Mouse (Mus musculus): ENCODE measurements at regions not wholly inside any gene's neighbourhood (a gene's known extent, or its start where the extent isn't known, plus 50 kb on each side); places are given as distances from the start of the nearest gene placed in this dataset.

DNA sequence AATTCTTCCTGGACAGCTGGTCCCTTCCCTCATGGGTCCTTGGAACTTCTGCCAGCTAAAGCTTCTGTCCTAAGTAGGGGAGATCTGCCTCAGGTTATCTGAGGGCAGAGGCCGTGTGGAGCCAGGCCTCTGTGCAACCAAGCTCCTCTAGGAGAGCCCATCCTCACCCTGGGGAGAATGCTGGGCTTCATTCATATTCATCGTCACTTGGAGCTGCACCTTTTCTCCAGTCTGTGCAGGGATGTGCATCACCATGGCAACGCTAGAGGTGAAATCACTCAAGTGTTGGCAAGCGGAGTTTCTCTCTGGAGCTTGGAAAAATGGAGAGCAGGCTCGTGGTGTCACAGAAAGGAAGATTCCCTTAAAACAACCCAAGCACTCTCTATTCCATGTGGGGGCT is 155.5 kb upstream of the Ppp2r3a start:
- Histone ChIP-seq H3K4me3 (ENCODE audit: control insufficient read depth, insufficient read depth, low read length) (no peak overlapping the region), H3K4me1 (replicated peaks; ENCODE audit: control insufficient read depth, insufficient read depth, low read length) (no peaks in the 10 kb centered on the region), H3K27ac (ENCODE audit: control insufficient read depth, insufficient read depth, low read length) (no peak overlapping the region), H3K36me3 (ENCODE audit: control insufficient read depth, insufficient read depth, low read length) (no peaks in the 10 kb centered on the region), H3K27me3 (ENCODE audit: control insufficient read depth, insufficient read depth, low read length) (no peaks in the 10 kb centered on the region)
- WGBS: 92% methylated on average over 5 of the region's 5 CpGs
- TF ChIP-seq CTCF (IDR thresholded peaks at IDR 0.05; ENCODE audit: borderline replicate concordance, control insufficient read depth, extremely low read depth, insufficient read depth, low read length, poor library complexity): no peak
- TF ChIP-seq POLR2A (IDR thresholded peaks at IDR 0.05; ENCODE audit: control insufficient read depth, extremely low read depth, insufficient read depth, low read length, poor library complexity): no peak
- no peak for DNase-seq

DNA sequence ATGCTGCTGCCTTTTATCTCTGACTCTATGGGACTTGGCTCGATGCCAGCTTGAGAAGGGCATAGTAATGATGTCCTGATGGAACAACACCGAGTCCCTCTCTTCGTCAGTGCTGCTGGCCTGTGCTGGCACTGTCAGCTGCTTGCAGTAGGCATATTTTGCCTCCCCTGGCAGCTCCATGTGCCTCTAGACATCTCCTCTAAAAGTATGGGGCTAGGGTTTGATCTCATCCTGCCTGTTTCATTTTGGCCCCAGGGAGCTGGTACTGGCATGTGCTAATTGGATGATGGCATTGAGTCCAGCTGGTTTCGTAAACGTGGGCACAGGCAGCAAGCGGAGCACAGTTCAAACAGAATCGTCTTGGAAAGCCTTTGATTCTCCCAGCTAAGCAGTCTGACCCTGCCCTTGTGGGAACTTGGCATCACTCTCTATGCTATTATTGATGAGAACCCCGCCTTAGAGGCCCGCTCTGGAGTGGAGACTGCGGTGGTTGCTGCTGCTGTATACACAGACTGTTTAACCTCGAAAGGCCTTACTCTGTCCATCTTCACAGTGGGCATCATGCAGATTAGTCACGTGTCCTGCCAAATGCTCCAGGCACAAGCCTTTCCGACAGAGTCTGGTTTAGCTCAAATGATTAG is 153.0 kb upstream of the Ppp2r3a start:
- Histone ChIP-seq H3K27me3 (ENCODE audit: control insufficient read depth, insufficient read depth, low read length) (no peaks in the 10 kb centered on the region), H3K4me3 (ENCODE audit: control insufficient read depth, insufficient read depth, low read length) (no peak overlapping the region), H3K4me1 (replicated peaks; ENCODE audit: control insufficient read depth, insufficient read depth, low read length) (no peaks in the 10 kb centered on the region), H3K36me3 (ENCODE audit: control insufficient read depth, insufficient read depth, low read length) (no peaks in the 10 kb centered on the region), H3K27ac (ENCODE audit: control insufficient read depth, insufficient read depth, low read length) (no peak overlapping the region)
- DNase-seq: no peak
- 81% methylated on average over 13 of the region's 13 CpGs for WGBS
- TF ChIP-seq CTCF (IDR thresholded peaks at IDR 0.05; ENCODE audit: borderline replicate concordance, control insufficient read depth, extremely low read depth, insufficient read depth, low read length, poor library complexity) (no peak), POLR2A (IDR thresholded peaks at IDR 0.05; ENCODE audit: control insufficient read depth, extremely low read depth, insufficient read depth, low read length, poor library complexity) (no peak)

DNA sequence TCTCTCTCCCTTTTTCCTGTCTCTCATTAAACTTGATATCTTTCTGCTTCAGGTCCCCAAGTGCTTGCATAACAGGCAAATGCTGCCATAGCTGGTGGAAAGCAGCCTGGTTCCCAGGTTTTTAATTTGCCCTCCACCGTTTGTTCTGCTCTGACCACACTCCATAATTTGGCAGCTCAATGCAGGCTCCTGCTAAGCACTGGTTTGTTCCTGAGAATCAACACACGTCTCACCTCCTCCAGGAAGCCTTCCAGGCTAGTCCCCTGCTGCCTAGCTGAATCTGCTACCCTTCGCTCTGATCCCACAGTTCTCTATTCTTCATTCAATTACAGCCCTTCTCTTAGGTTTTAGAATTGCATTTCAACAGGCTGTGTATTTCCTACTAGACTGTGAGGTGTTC is 152.4 kb upstream of the Ppp2r3a start:
- H3K4me3 ChIP-seq (ENCODE audit: control insufficient read depth, insufficient read depth, low read length): no peak overlapping the region
- TF ChIP-seq POLR2A (IDR thresholded peaks at IDR 0.05; ENCODE audit: control insufficient read depth, extremely low read depth, insufficient read depth, low read length, poor library complexity) (no peak), CTCF (IDR thresholded peaks at IDR 0.05; ENCODE audit: borderline replicate concordance, control insufficient read depth, extremely low read depth, insufficient read depth, low read length, poor library complexity) (no peak)
- H3K36me3 ChIP-seq (ENCODE audit: control insufficient read depth, insufficient read depth, low read length): no peaks in the 10 kb centered on the region
- DNase-seq: no peak
- H3K27me3 ChIP-seq (ENCODE audit: control insufficient read depth, insufficient read depth, low read length): no peaks in the 10 kb centered on the region
- no peak overlapping the region for H3K27ac ChIP-seq (ENCODE audit: control insufficient read depth, insufficient read depth, low read length)
- no peaks in the 10 kb centered on the region for H3K4me1 ChIP-seq (replicated peaks; ENCODE audit: control insufficient read depth, insufficient read depth, low read length)
- WGBS: 79% methylated on average over 3 of the region's 3 CpGs

DNA sequence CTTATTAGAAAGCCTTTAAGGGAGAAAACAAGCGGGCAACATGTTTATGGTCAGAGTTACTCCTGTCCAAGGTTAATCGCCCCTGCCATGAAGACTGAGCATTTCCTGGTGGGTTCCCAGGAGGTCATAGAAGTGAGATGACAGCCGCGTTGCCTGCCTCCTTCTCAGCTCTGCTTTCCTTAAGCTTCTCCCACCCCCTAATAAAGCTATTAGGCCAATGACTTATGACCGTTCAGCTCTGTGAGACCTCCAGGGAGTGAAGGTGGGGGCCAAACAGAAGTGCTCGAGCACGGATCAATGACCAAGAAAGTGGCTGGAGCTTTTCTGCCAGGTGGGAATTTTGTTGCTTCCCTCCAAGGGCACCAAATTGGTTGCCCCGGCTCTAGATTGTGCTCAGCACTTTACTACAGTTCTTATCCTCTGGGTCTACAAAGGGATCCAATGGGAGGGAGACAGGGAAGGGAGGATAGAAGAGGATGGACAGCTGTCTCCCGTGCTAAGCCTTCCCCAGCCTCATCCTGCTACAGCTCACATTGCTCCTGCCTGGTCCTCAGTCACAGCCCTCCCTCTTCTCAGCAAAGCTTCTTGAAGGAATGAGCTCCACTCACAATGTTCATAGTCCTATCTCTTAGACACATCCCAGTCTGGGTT is 151.1 kb upstream of the Ppp2r3a start:
- 61% methylated on average over 9 of the region's 9 CpGs for WGBS
- no peak for DNase-seq
- Histone ChIP-seq H3K36me3 (ENCODE audit: control insufficient read depth, insufficient read depth, low read length) (no peaks in the 10 kb centered on the region), H3K4me1 (replicated peaks; ENCODE audit: control insufficient read depth, insufficient read depth, low read length) (no peaks in the 10 kb centered on the region), H3K27ac (ENCODE audit: control insufficient read depth, insufficient read depth, low read length) (no peak overlapping the region), H3K27me3 (ENCODE audit: control insufficient read depth, insufficient read depth, low read length) (no peaks in the 10 kb centered on the region), H3K4me3 (ENCODE audit: control insufficient read depth, insufficient read depth, low read length) (no peak overlapping the region)
- TF ChIP-seq CTCF (IDR thresholded peaks at IDR 0.05; ENCODE audit: borderline replicate concordance, control insufficient read depth, extremely low read depth, insufficient read depth, low read length, poor library complexity) (no peak), POLR2A (IDR thresholded peaks at IDR 0.05; ENCODE audit: control insufficient read depth, extremely low read depth, insufficient read depth, low read length, poor library complexity) (no peak)

DNA sequence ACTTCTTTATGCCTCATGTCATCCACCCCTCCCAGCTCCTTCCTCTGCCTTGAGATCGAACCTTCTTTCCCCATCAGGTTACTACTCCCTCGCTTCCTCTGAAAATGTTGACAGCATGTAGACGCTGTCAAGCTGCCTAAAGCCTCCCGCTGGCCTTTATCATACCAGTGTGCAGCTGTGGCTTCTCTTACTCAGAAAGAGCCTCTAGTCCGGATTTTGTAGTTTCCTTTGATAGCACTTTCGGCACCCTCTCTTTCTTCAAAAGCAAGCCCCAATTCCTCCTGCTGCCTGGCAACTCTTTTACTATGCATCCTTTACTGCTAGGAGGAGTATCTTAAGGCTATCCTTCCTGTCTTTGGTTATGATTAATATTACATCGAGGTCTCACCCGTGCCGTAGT is 149.8 kb upstream of the Ppp2r3a start:
- 89% methylated on average over 9 of the region's 9 CpGs for WGBS
- no peak overlapping the region for H3K4me3 ChIP-seq (ENCODE audit: control insufficient read depth, insufficient read depth, low read length)
- no peak for DNase-seq
- no peak overlapping the region for H3K27ac ChIP-seq (ENCODE audit: control insufficient read depth, insufficient read depth, low read length)
- H3K36me3 ChIP-seq (ENCODE audit: control insufficient read depth, insufficient read depth, low read length): no peaks in the 10 kb centered on the region
- TF ChIP-seq CTCF (IDR thresholded peaks at IDR 0.05; ENCODE audit: borderline replicate concordance, control insufficient read depth, extremely low read depth, insufficient read depth, low read length, poor library complexity) (no peak), POLR2A (IDR thresholded peaks at IDR 0.05; ENCODE audit: control insufficient read depth, extremely low read depth, insufficient read depth, low read length, poor library complexity) (no peak)
- H3K4me1 ChIP-seq (replicated peaks; ENCODE audit: control insufficient read depth, insufficient read depth, low read length): no peaks in the 10 kb centered on the region
- no peaks in the 10 kb centered on the region for H3K27me3 ChIP-seq (ENCODE audit: control insufficient read depth, insufficient read depth, low read length)

DNA sequence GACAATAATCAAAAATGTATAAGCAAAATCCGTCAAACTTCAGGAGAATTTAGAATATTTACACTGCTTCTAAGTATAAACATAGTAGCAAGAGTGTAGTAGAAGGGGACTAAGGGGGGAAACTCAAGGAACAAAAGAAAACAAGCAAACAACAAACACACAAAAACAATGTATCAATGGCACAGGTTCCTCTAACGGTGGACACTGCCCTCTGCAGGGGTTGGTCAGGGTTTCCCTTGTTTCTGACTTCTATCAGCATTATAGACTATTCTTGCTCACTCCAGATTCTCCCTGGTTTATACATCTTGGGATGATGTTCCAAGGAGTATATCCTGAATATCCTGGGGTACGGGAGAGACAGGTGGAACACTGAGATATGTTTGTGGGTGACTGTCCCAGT is 147.3 kb upstream of the Ppp2r3a start:
- TF ChIP-seq CTCF (IDR thresholded peaks at IDR 0.05; ENCODE audit: borderline replicate concordance, control insufficient read depth, extremely low read depth, insufficient read depth, low read length, poor library complexity): no peak
- TF ChIP-seq POLR2A (IDR thresholded peaks at IDR 0.05; ENCODE audit: control insufficient read depth, extremely low read depth, insufficient read depth, low read length, poor library complexity): no peak
- Histone ChIP-seq H3K4me1 (replicated peaks; ENCODE audit: control insufficient read depth, insufficient read depth, low read length) (no peaks in the 10 kb centered on the region), H3K36me3 (ENCODE audit: control insufficient read depth, insufficient read depth, low read length) (no peaks in the 10 kb centered on the region), H3K27me3 (ENCODE audit: control insufficient read depth, insufficient read depth, low read length) (no peaks in the 10 kb centered on the region), H3K27ac (ENCODE audit: control insufficient read depth, insufficient read depth, low read length) (no peak overlapping the region), H3K4me3 (ENCODE audit: control insufficient read depth, insufficient read depth, low read length) (no peak overlapping the region)
- 78% methylated on average over 3 of the region's 3 CpGs for WGBS
- DNase-seq: no peak

All from thymus, adult 2 months (tissue).